Mouse (Mus musculus) B cell, adult 2 months (primary cell): Measurements from ENCODE around the gene Gm3327.
"Not testable (repeated sequence)": the region's sequence is repeated elsewhere in the genome, so short reads cannot be mapped to it uniquely, and the experiment has no call there.

Source experiments
- DNase-seq, 2 experiments: peaks; one replicate each; pipeline ENCODE4 v3.0.0; 2022

The Gm3327 gene

GRCm38 (mm10) chr14:44123551-44123950 lies at the start of gene Gm3327:
Gene Gm3327 (plus strand): TSS chr14:44123851.
- not testable (repeated sequence) for DNase-seq

- not testable (repeated sequence) for DNase-seq
Observed at GRCm38 (mm10) chr14:44077785-44078341, 45.8 kb upstream of the Gm3327 start.

DNA sequence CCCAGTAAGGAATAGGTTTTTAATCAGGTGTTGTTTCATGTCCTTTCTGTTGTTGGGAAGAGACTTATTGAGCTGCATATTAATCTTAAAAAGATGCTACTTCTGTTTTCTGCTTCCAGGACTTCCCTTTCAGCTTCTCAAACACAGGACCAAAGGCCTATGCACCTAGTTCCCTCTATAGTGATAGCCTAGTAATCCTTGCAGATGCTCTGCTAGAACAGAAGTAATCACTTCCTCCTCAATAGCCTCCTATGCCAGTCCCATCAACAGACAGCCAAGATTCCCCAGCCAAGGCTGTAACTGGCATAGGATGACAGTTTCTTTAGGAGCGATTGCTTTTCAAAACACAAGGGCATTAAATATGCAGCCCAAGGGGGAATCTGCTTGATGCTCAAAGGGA lies 37.1 kb upstream of the Gm3327 start:
- not testable (repeated sequence) for DNase-seq

GRCm38 (mm10) chr14:44087535-44087934 lies 36.1 kb upstream of the Gm3327 start:
- DNase-seq = not testable (repeated sequence)

DNA sequence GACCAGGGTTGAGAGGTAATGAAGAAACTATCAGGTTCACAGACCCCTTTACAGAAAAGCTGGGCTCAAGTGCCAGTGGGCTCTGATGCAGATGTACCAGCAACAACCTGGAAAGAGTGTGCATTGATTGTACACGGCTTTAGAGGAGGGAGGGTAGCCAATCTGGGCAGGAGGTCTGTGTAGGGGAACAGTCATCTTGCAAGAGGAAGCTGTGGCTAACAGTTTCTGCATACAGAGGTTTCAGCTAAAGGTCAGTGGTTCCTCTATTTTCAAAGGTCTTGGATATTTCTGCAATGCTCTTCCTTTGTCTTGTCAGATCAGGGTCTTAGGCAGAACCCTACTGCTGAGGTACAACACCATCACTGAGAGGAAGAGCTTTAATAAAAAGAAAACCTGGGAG lies 32.1 kb upstream of the Gm3327 start:
- DNase-seq = not testable (repeated sequence)

- DNase-seq = not testable (repeated sequence)
Observed at GRCm38 (mm10) chr14:44094445-44094844, 29.2 kb upstream of the Gm3327 start.

GRCm38 (mm10) chr14:44100030-44100429 lies 23.6 kb upstream of the Gm3327 start:
- DNase-seq = not testable (repeated sequence)

GRCm38 (mm10) chr14:44102354-44102753 lies 21.3 kb upstream of the Gm3327 start, which contains the start of gene Ear2:
Gene Ear2 (plus strand): TSS chr14:44102654.
- DNase-seq = not testable (repeated sequence)

DNA sequence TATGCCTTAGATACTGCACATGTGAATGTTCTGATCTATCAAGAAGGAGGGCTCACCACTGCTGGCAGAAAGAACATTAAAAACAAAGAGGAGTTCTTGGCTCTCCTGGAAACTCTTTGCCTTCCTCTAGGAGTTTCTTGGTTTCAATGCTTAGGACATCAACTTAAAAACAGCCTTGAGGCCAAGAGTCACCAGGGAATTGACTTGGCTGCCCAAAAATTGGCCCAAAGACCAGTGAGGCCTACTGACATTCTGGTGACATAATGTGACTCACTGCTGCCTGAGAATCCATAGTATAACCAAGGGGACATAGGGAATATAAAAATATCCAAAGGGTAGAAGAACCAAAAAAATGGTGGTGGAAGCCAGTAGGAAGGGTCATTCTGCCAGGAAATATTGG lies 12.7 kb upstream of the Gm3327 start:
- no peak for DNase-seq
